Mouse (Mus musculus): ENCODE data around the gene Lonp1. TPM values are rescaled to one million over a fixed set of nuclear protein-coding genes. Genes with fewer than 3 reads are reported as not detected.

Gene Lonp1
- total and polyA plus RNA-seq, 2 experiments from 2014 or later = 39.7 to 67.0 TPM

DNA sequence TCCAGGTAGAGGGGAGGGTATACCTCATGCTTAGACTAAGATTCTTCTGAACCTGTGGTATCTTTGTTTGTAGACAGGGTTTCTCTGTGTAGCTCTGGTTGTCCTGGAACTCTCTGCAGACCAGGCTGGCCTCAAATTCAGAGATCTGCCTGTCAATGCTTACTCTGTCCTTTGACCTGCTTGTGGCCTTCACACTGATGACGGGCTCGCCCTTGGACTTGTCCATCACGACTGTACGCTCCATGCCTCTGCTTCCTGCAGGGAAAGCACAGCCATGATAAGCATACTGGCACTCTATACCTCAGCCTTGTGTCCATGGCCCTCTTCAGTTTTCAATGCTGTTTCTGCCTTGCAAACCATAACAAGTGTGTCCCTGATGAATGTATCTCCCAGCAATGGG lies 59.3 kb downstream of the Lonp1 start:
- no peak for TF ChIP-seq CTCF (IDR thresholded peaks at IDR 0.05; ENCODE audit: low read depth)
- no peaks in the 10 kb centered on the region for H3K9me3 ChIP-seq (ENCODE audit: low read length)
- WGBS = 94% methylated on average over 4 of the region's 4 CpGs
- no peaks in the 10 kb centered on the region for H3K27me3 ChIP-seq (ENCODE audit: insufficient read depth, low read length)
- no peak overlapping the region for H3K9ac ChIP-seq (replicated peaks; ENCODE audit: low read length)
- no peak overlapping the region for H3K27ac ChIP-seq
- no peak overlapping the region for H3K4me3 ChIP-seq (ENCODE audit: low read length)
- H3K4me1 ChIP-seq (ENCODE audit: insufficient read depth, low read length) = no peaks in the 10 kb centered on the region
- DNase-seq (ENCODE audit: low spot score) (no peak), ATAC-seq (no peak)
- peaks cover 95% of the 10 kb centered on the region for H3K36me3 ChIP-seq (ENCODE audit: insufficient read depth, low read length)
- no peak overlapping the region for H3K4me2 ChIP-seq (ENCODE audit: low read depth, low read length)

GRCm38 (mm10) chr17:56566918-56567317 lies 59.8 kb downstream of the Lonp1 start:
- Histone ChIP-seq H3K4me2 (ENCODE audit: low read depth, low read length) (no peak overlapping the region), H3K9ac (replicated peaks; ENCODE audit: low read length) (no peak overlapping the region), H3K4me3 (ENCODE audit: low read length) (no peak overlapping the region), H3K4me1 (ENCODE audit: insufficient read depth, low read length) (no peaks in the 10 kb centered on the region), H3K27ac (no peak overlapping the region), H3K27me3 (ENCODE audit: insufficient read depth, low read length) (no peaks in the 10 kb centered on the region), H3K9me3 (ENCODE audit: low read length) (no peaks in the 10 kb centered on the region), H3K36me3 (ENCODE audit: insufficient read depth, low read length) (peaks cover 98% of the 10 kb centered on the region)
- DNase-seq (ENCODE audit: low spot score) (no peak), ATAC-seq (no peak)
- WGBS = 87% methylated on average over 5 of the region's 5 CpGs
- TF ChIP-seq CTCF (IDR thresholded peaks at IDR 0.05; ENCODE audit: low read depth) = no peak

DNA sequence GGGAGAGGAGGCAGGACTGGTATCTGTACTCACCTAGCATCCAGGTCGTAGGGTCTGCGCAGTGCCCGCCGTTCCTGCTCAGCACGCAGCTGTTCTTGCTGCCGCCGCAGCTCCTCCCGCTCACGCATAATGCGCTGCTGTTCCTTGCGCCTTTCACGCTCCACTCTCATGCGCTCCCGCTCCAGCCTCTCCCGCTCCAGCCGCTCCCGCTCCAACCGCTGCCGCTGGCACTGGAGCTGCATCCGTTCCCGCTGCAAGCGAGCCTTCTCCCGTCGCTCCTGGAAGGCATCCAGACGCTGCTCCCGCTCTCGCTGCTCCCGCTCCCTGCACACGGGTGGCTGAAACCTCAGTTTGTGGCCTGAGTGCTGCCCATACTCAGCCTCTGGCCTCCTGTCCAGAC lies 60.4 kb downstream of the Lonp1 start:
- Histone ChIP-seq H3K4me1 (ENCODE audit: insufficient read depth, low read length) (no peaks in the 10 kb centered on the region), H3K27me3 (ENCODE audit: insufficient read depth, low read length) (no peaks in the 10 kb centered on the region), H3K4me3 (ENCODE audit: low read length) (no peak overlapping the region), H3K9ac (replicated peaks; ENCODE audit: low read length) (no peak overlapping the region), H3K9me3 (ENCODE audit: low read length) (no peaks in the 10 kb centered on the region), H3K36me3 (ENCODE audit: insufficient read depth, low read length) (peaks cover 98% of the 10 kb centered on the region), H3K27ac (no peak overlapping the region), H3K4me2 (ENCODE audit: low read depth, low read length) (no peak overlapping the region)
- no peak for DNase-seq (ENCODE audit: low spot score)
- no peak for ATAC-seq
- no peak for TF ChIP-seq CTCF (IDR thresholded peaks at IDR 0.05; ENCODE audit: low read depth)
- whole genome bisulfite sequencing = 90% methylated on average over 29 of the region's 29 CpGs

Other genes with a start within 250 kb of the Lonp1 start
- 869 and 913 TPM in 2 replicates for gene Ptprs, start 150.4 kb downstream of the Lonp1 start, total RNA-seq (2014; rRNA removed)
- 196 and 198 TPM in 2 replicates for gene Ptprs, start 150.4 kb downstream of the Lonp1 start, polyA plus RNA-seq (2015; fragmentation: Nextera tagmentation; extraction: Ambion mirVana)
- gene Znrf4, start 114.5 kb downstream of the Lonp1 start, total RNA-seq (2014; rRNA removed) = not detected in 2 replicates
- gene Znrf4, start 114.5 kb downstream of the Lonp1 start, polyA plus RNA-seq (2015; fragmentation: Nextera tagmentation; extraction: Ambion mirVana) = not detected in 2 replicates
- 0.10 and 0.54 TPM in 2 replicates for gene Gm20219, start 72.5 kb downstream of the Lonp1 start, total RNA-seq (2014; rRNA removed)
- gene Gm20219, start 72.5 kb downstream of the Lonp1 start, polyA plus RNA-seq (2015; fragmentation: Nextera tagmentation; extraction: Ambion mirVana) = 0.37 and 0.55 TPM in 2 replicates
- gene Safb2, start 42.3 kb downstream of the Lonp1 start, total RNA-seq (2014; rRNA removed) = 34.1 and 45.2 TPM in 2 replicates
- gene Safb2, start 42.3 kb downstream of the Lonp1 start, polyA plus RNA-seq (2015; fragmentation: Nextera tagmentation; extraction: Ambion mirVana) = 48.4 and 52.5 TPM in 2 replicates
- 40.8 and 47.0 TPM in 2 replicates for gene Safb, start 42.1 kb downstream of the Lonp1 start, total RNA-seq (2014; rRNA removed)
- gene Safb, start 42.1 kb downstream of the Lonp1 start, polyA plus RNA-seq (2015; fragmentation: Nextera tagmentation; extraction: Ambion mirVana) = 71.7 and 85.0 TPM in 2 replicates
- 65.8 and 79.7 TPM in 2 replicates for gene 2410015M20Rik, start 17.1 kb downstream of the Lonp1 start, total RNA-seq (2014; rRNA removed)
- 222 and 247 TPM in 2 replicates for gene 2410015M20Rik, start 17.1 kb downstream of the Lonp1 start, polyA plus RNA-seq (2015; fragmentation: Nextera tagmentation; extraction: Ambion mirVana)
- gene Rpl36, start 13.5 kb downstream of the Lonp1 start, total RNA-seq (2014; rRNA removed) = 939 and 1,848 TPM in 2 replicates
- 1,254 and 1,260 TPM in 2 replicates for gene Rpl36, start 13.5 kb downstream of the Lonp1 start, polyA plus RNA-seq (2015; fragmentation: Nextera tagmentation; extraction: Ambion mirVana)
- gene Catsperd, start 1.3 kb upstream of the Lonp1 start, total RNA-seq (2014; rRNA removed) = 0.32 and 2.4 TPM in 2 replicates
- gene Catsperd, start 1.3 kb upstream of the Lonp1 start, polyA plus RNA-seq (2015; fragmentation: Nextera tagmentation; extraction: Ambion mirVana) = 1.2 and 1.3 TPM in 2 replicates
- 121 and 122 TPM in 2 replicates for gene Ranbp3, start 46.4 kb upstream of the Lonp1 start, total RNA-seq (2014; rRNA removed)
- 87.2 and 88.7 TPM in 2 replicates for gene Ranbp3, start 46.4 kb upstream of the Lonp1 start, polyA plus RNA-seq (2015; fragmentation: Nextera tagmentation; extraction: Ambion mirVana)
- 279 and 501 TPM in 2 replicates for gene Ndufa11, start 90.9 kb upstream of the Lonp1 start, total RNA-seq (2014; rRNA removed)
- gene Ndufa11, start 90.9 kb upstream of the Lonp1 start, polyA plus RNA-seq (2015; fragmentation: Nextera tagmentation; extraction: Ambion mirVana) = 691 and 728 TPM in 2 replicates
- 37.5 and 40.7 TPM in 2 replicates for gene Vmac, start 91.1 kb upstream of the Lonp1 start, total RNA-seq (2014; rRNA removed)
- gene Vmac, start 91.1 kb upstream of the Lonp1 start, polyA plus RNA-seq (2015; fragmentation: Nextera tagmentation; extraction: Ambion mirVana) = 17.4 and 19.1 TPM in 2 replicates
- gene Nrtn, start 130.6 kb upstream of the Lonp1 start, total RNA-seq (2014; rRNA removed) = 12.9 and 15.7 TPM in 2 replicates
- gene Nrtn, start 130.6 kb upstream of the Lonp1 start, polyA plus RNA-seq (2015; fragmentation: Nextera tagmentation; extraction: Ambion mirVana) = 4.3 TPM in 2 replicates
- gene Dus3l, start 137.9 kb upstream of the Lonp1 start, total RNA-seq (2014; rRNA removed) = 79.0 and 96.5 TPM in 2 replicates
- gene Dus3l, start 137.9 kb upstream of the Lonp1 start, polyA plus RNA-seq (2015; fragmentation: Nextera tagmentation; extraction: Ambion mirVana) = 85.9 and 90.0 TPM in 2 replicates
- 0.21 and 2.6 TPM in 2 replicates for gene Prr22, start 143.4 kb upstream of the Lonp1 start, total RNA-seq (2014; rRNA removed)
- 0.46 and 0.87 TPM in 2 replicates for gene Prr22, start 143.4 kb upstream of the Lonp1 start, polyA plus RNA-seq (2015; fragmentation: Nextera tagmentation; extraction: Ambion mirVana)
- gene Rfx2, start 204.1 kb upstream of the Lonp1 start, total RNA-seq (2014; rRNA removed) = 4.9 and 9.8 TPM in 2 replicates
- 3.7 and 4.4 TPM in 2 replicates for gene Rfx2, start 204.1 kb upstream of the Lonp1 start, polyA plus RNA-seq (2015; fragmentation: Nextera tagmentation; extraction: Ambion mirVana)
- not detected in 2 replicates for gene Acsbg2, start 247.6 kb upstream of the Lonp1 start, total RNA-seq (2014; rRNA removed)
- gene Acsbg2, start 247.6 kb upstream of the Lonp1 start, polyA plus RNA-seq (2015; fragmentation: Nextera tagmentation; extraction: Ambion mirVana) = not detected in 2 replicates
- not detected in 2 replicates for gene 1700061G19Rik, start 248.6 kb upstream of the Lonp1 start, total RNA-seq (2014; rRNA removed)
- gene 1700061G19Rik, start 248.6 kb upstream of the Lonp1 start, polyA plus RNA-seq (2015; fragmentation: Nextera tagmentation; extraction: Ambion mirVana) = 0.34 and 0.35 TPM in 2 replicates

Measured in hindbrain, postnatal 0 days (tissue).